Mouse (Mus musculus) ES-Bruce4 (cell line): ENCODE measurements around the gene Mrpl2.

ENCODE experiments used
- CTCF ChIP-seq: IDR thresholded peaks from one replicate; pipeline ENCODE4 v1.8.1; 2011; ENCODE audit warnings: low read depth, low read length
- POLR2A ChIP-seq: IDR thresholded peaks from one replicate; pipeline ENCODE4 v1.8.1; 2011; ENCODE audit warnings: low read length; ENCODE audit not compliant: insufficient read depth

GRCm38 (mm10) chr17:46605126-46605525 lies 40.9 kb upstream of the Mrpl2 start:
- TF ChIP-seq CTCF (no peak), POLR2A (no peak)
